Mouse (Mus musculus): Measurements from ENCODE around the gene Pdk2. TPM values are rescaled to one million over a fixed set of nuclear protein-coding genes. Genes with fewer than 3 reads are reported as not detected.

Pdk2 gene
- polyA plus RNA-seq, 1 experiment = 274 TPM

- Histone ChIP-seq H3K4me3 (ENCODE audit: insufficient read depth, low read depth, low read length) (no peak overlapping the region), H3K27ac (replicated peaks; ENCODE audit: low read depth, low read length) (no peak overlapping the region; the same call in 1 of the 2 replicates)
Measured at GRCm38 (mm10) chr11:94979462-94980179, 61.5 kb downstream of the Pdk2 start.

GRCm38 (mm10) chr11:94978947-94979346, 62.2 kb downstream of the Pdk2 start:
- no peaks in the 10 kb centered on the region for H3K4me1 ChIP-seq (ENCODE audit: control insufficient read depth, insufficient read depth, insufficient read length, low read length)
- H3K4me3 ChIP-seq (ENCODE audit: insufficient read depth, low read depth, low read length) = no peak overlapping the region
- no peak overlapping the region for H3K27ac ChIP-seq (replicated peaks; ENCODE audit: low read depth, low read length)

More at GRCm38 (mm10) chr11:94979462-94980179, 61.5 kb downstream of the Pdk2 start:
- H3K4me1 ChIP-seq (ENCODE audit: control insufficient read depth, insufficient read depth, insufficient read length, low read length) = no peaks in the 10 kb centered on the region

GRCm38 (mm10) chr11:94978178-94978915, 62.8 kb downstream of the Pdk2 start:
- H3K4me3 ChIP-seq (ENCODE audit: insufficient read depth, low read depth, low read length) = no peak overlapping the region
- H3K4me1 ChIP-seq (ENCODE audit: control insufficient read depth, insufficient read depth, insufficient read length, low read length) = no peaks in the 10 kb centered on the region
- H3K27ac ChIP-seq (replicated peaks; ENCODE audit: low read depth, low read length) = no peak overlapping the region

Other genes starting within 250 kb of the Pdk2 start
- 36.9 and 49.1 TPM in 2 replicates for gene Col1a1, start 105.1 kb downstream of the Pdk2 start, polyA plus RNA-seq (2012; ENCODE audit: insufficient read depth, insufficient read length, missing spikeins)
- not detected in 2 replicates for gene Hils1, start 73.8 kb downstream of the Pdk2 start, polyA plus RNA-seq (2012; ENCODE audit: insufficient read depth, insufficient read length, missing spikeins)
- 6.5 and 6.9 TPM in 2 replicates for gene Sgca, start 65.0 kb downstream of the Pdk2 start, polyA plus RNA-seq (2012; ENCODE audit: insufficient read depth, insufficient read length, missing spikeins)
- gene Ppp1r9b, start 50.3 kb downstream of the Pdk2 start, polyA plus RNA-seq (2012; ENCODE audit: insufficient read depth, insufficient read length, missing spikeins) = 70.8 and 83.5 TPM in 2 replicates
- gene Samd14, start 31.5 kb downstream of the Pdk2 start, polyA plus RNA-seq (2012; ENCODE audit: insufficient read depth, insufficient read length, missing spikeins) = 0.59 and 0.67 TPM in 2 replicates
- 2.5 and 5.0 TPM in 2 replicates for gene Itga3, start 35.4 kb upstream of the Pdk2 start, polyA plus RNA-seq (2012; ENCODE audit: insufficient read depth, insufficient read length, missing spikeins)
- gene Dlx3, start 78.8 kb upstream of the Pdk2 start, polyA plus RNA-seq (2012; ENCODE audit: insufficient read depth, insufficient read length, missing spikeins) = not detected in 2 replicates
- gene Dlx4, start 104.9 kb upstream of the Pdk2 start, polyA plus RNA-seq (2012; ENCODE audit: insufficient read depth, insufficient read length, missing spikeins) = not detected in 2 replicates
- gene Tac4, start 220.2 kb upstream of the Pdk2 start, polyA plus RNA-seq (2012; ENCODE audit: insufficient read depth, insufficient read length, missing spikeins) = not detected in 2 replicates

Measured in brown adipose tissue, adult 24 weeks (tissue).